Mouse (Mus musculus): ENCODE results near the gene Psma7. TPM values are rescaled to one million over a fixed set of nuclear protein-coding genes. Genes with fewer than 3 reads are reported as not detected.

Gene Psma7
- polyA plus RNA-seq, 1 experiment from 2014 or later = 541 TPM

DNA sequence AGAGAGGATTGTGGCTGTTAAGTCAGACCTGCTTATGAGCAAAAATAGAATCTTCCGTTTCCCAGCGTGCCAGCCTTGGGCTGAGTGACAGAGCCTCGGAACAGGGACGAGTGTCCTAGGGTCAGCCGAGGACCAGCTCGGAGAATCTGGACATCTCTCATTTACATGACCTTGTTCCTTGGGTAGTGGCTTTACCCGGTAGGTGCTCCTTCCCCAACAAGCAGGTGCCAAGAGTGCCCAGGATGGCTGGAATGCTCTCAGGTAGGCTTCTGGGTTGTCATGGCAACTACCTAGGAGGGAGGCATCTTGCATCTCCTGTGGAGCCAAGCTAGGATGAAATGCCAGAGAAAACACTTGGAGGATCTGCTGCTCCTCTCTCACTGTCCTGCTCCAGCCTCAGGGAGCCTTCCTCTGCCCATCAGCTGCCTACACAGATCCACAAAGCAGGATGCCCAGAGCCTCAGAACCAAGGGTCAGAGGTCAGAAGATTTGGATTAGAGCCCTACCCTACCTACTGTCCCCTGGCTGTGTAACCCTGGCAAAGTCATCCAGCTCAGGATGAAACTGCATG lies 22.1 kb downstream of the Psma7 start:
- Histone ChIP-seq H3K9me3 (no peaks in the 10 kb centered on the region), H3K36me3 (no peaks in the 10 kb centered on the region), H3K27me3 (peaks cover 12% of the 10 kb centered on the region), H3K4me1 (replicated peaks) (no peaks in the 10 kb centered on the region; the same call in 1 of the 2 replicates), H3K9ac (no peak overlapping the region), H3K4me2 (no peak overlapping the region), H3K4me3 (no peak overlapping the region), H3K27ac (replicated peaks) (no peak overlapping the region)
- WGBS = 77% methylated on average over 7 of the region's 7 CpGs
- ATAC-seq (ENCODE audit: low FRiP score, low read depth) = no peak

DNA sequence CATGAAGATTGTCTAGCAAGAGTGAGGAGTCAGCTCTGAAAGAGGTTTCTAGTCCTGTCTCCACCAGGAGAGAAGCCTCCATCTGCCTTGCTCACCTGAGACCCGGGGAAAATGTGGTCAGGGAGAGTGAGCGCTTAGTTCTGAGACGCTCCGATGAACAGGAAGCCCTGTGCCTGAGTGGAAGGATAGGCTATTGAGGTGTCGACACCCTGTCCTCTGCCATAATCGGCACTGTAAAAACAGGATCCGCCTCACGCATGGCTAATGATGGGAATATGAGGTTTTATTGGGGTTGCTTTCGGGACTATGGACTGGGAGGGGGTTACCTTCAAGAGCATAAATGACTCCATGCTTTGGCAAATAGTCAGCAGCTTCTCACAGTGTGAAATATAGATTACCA lies 23.7 kb downstream of the Psma7 start:
- ATAC-seq (ENCODE audit: low FRiP score, low read depth) = no peak

GRCm38 (mm10) chr2:180017632-180018031 lies 24.6 kb downstream of the Psma7 start:
- Histone ChIP-seq H3K4me2 (no peak overlapping the region), H3K4me3 (no peak overlapping the region), H3K36me3 (no peaks in the 10 kb centered on the region), H3K9me3 (no peaks in the 10 kb centered on the region), H3K9ac (no peak overlapping the region), H3K27me3 (peaks cover 10% of the 10 kb centered on the region), H3K27ac (replicated peaks) (no peak overlapping the region), H3K4me1 (replicated peaks) (no peaks in the 10 kb centered on the region)
- no peak for ATAC-seq (ENCODE audit: low FRiP score, low read depth)
- WGBS = 68% methylated on average over 4 of the region's 4 CpGs

More for the DNA sequence above, 23.7 kb downstream of the Psma7 start:
- no peak overlapping the region for H3K4me2 ChIP-seq
- peaks cover 12% of the 10 kb centered on the region for H3K27me3 ChIP-seq
- H3K36me3 ChIP-seq = no peaks in the 10 kb centered on the region
- H3K9me3 ChIP-seq = no peaks in the 10 kb centered on the region
- WGBS = 85% methylated on average over 9 of the region's 9 CpGs
- H3K27ac ChIP-seq (replicated peaks) = no peak overlapping the region
- no peaks in the 10 kb centered on the region; the same call in 1 of the 2 replicates for H3K4me1 ChIP-seq (replicated peaks)
- H3K9ac ChIP-seq = no peak overlapping the region
- no peak overlapping the region for H3K4me3 ChIP-seq

GRCm38 (mm10) chr2:180013686-180014085 lies 28.5 kb downstream of the Psma7 start:
- H3K9ac ChIP-seq = no peak overlapping the region
- H3K36me3 ChIP-seq = no peaks in the 10 kb centered on the region
- no peak overlapping the region for H3K4me2 ChIP-seq
- no peaks in the 10 kb centered on the region for H3K9me3 ChIP-seq
- no peak for ATAC-seq (ENCODE audit: low FRiP score, low read depth)
- no peak overlapping the region for H3K27ac ChIP-seq (replicated peaks)
- no peaks in the 10 kb centered on the region for H3K27me3 ChIP-seq
- 90% methylated on average over 7 of the region's 7 CpGs for WGBS
- no peak overlapping the region for H3K4me3 ChIP-seq
- no peaks in the 10 kb centered on the region for H3K4me1 ChIP-seq (replicated peaks)

- no peak for ATAC-seq (ENCODE audit: low FRiP score, low read depth)
- H3K4me2 ChIP-seq = no peak overlapping the region
- no peaks in the 10 kb centered on the region for H3K4me1 ChIP-seq (replicated peaks)
- WGBS = 84% methylated on average over 6 of the region's 6 CpGs
- H3K27ac ChIP-seq (replicated peaks) = no peak overlapping the region
- no peaks in the 10 kb centered on the region for H3K9me3 ChIP-seq
- no peaks in the 10 kb centered on the region for H3K36me3 ChIP-seq
- H3K27me3 ChIP-seq = no peaks in the 10 kb centered on the region
- no peak overlapping the region for H3K4me3 ChIP-seq
- no peak overlapping the region for H3K9ac ChIP-seq
Measured at GRCm38 (mm10) chr2:180011370-180011769, 30.9 kb downstream of the Psma7 start.

DNA sequence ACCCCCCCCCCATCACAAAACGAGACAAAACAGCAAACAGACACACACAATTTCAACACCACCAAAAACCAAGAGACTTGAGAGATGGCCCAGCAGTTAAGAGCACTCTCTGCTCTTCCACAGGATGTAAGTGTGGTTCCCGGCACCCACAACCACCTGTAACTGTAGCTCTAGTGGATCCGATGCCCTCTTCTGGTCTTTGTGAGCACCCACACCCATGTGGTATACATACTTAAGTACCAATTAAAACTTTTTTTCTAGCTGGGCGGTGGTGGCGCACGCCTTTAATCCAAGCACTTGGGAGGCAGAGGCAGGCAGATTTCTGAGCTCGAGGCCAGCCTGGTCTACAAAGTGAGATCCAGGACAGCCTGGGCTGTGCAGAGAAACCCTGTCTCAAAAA lies 31.5 kb downstream of the Psma7 start:
- no peak overlapping the region for H3K27ac ChIP-seq (replicated peaks)
- no peaks in the 10 kb centered on the region for H3K27me3 ChIP-seq
- ATAC-seq (ENCODE audit: low FRiP score, low read depth) = no peak
- H3K4me1 ChIP-seq (replicated peaks) = no peaks in the 10 kb centered on the region
- WGBS = 93% methylated on average over 7 of the region's 7 CpGs
- H3K36me3 ChIP-seq = no peaks in the 10 kb centered on the region
- H3K4me3 ChIP-seq = no peak overlapping the region
- H3K9ac ChIP-seq = no peak overlapping the region
- no peaks in the 10 kb centered on the region for H3K9me3 ChIP-seq
- H3K4me2 ChIP-seq = no peak overlapping the region

GRCm38 (mm10) chr2:180006352-180007017 lies 35.7 kb downstream of the Psma7 start:
- WGBS = 58% methylated on average over 9 of the region's 9 CpGs
- Histone ChIP-seq H3K4me2 (no peak overlapping the region), H3K27me3 (no peaks in the 10 kb centered on the region), H3K27ac (replicated peaks) (no peak overlapping the region), H3K4me1 (replicated peaks) (no peaks in the 10 kb centered on the region), H3K9me3 (no peaks in the 10 kb centered on the region), H3K9ac (no peak overlapping the region), H3K4me3 (no peak overlapping the region), H3K36me3 (no peaks in the 10 kb centered on the region)
- no peak for ATAC-seq (ENCODE audit: low FRiP score, low read depth)

GRCm38 (mm10) chr2:180005656-180006351 lies 36.4 kb downstream of the Psma7 start:
- Histone ChIP-seq H3K9me3 (no peaks in the 10 kb centered on the region), H3K36me3 (no peaks in the 10 kb centered on the region), H3K4me1 (replicated peaks) (no peaks in the 10 kb centered on the region), H3K27me3 (no peaks in the 10 kb centered on the region), H3K9ac (no peak overlapping the region), H3K4me2 (no peak overlapping the region), H3K4me3 (no peak overlapping the region), H3K27ac (replicated peaks) (no peak overlapping the region)
- ATAC-seq (ENCODE audit: low FRiP score, low read depth) = no peak
- WGBS = 70% methylated on average over 5 of the region's 5 CpGs

GRCm38 (mm10) chr2:180001635-180002034 lies 40.6 kb downstream of the Psma7 start:
- H3K4me3 ChIP-seq = no peak overlapping the region
- no peak for ATAC-seq (ENCODE audit: low FRiP score, low read depth)
- no peak overlapping the region for H3K9ac ChIP-seq
- no peaks in the 10 kb centered on the region for H3K36me3 ChIP-seq
- H3K9me3 ChIP-seq = no peaks in the 10 kb centered on the region
- no peaks in the 10 kb centered on the region for H3K27me3 ChIP-seq
- no peak overlapping the region for H3K4me2 ChIP-seq
- WGBS = 89% methylated on average over 9 of the region's 9 CpGs
- H3K4me1 ChIP-seq (replicated peaks) = no peaks in the 10 kb centered on the region
- no peak overlapping the region for H3K27ac ChIP-seq (replicated peaks)

GRCm38 (mm10) chr2:179998431-179998830 lies 43.8 kb downstream of the Psma7 start:
- H3K9ac ChIP-seq = no peak overlapping the region
- H3K4me1 ChIP-seq (replicated peaks) = no peaks in the 10 kb centered on the region
- no peak overlapping the region for H3K4me3 ChIP-seq
- no peaks in the 10 kb centered on the region for H3K9me3 ChIP-seq
- H3K4me2 ChIP-seq = no peak overlapping the region
- no peak overlapping the region for H3K27ac ChIP-seq (replicated peaks)
- no peaks in the 10 kb centered on the region for H3K36me3 ChIP-seq
- 80% methylated on average over 4 of the region's 4 CpGs for WGBS
- ATAC-seq (ENCODE audit: low FRiP score, low read depth) = no peak
- H3K27me3 ChIP-seq = no peaks in the 10 kb centered on the region

- no peaks in the 10 kb centered on the region for H3K9me3 ChIP-seq
- 90% methylated on average over 5 of the region's 5 CpGs for WGBS
- ATAC-seq (ENCODE audit: low FRiP score, low read depth) = no peak
Measured at GRCm38 (mm10) chr2:179993071-179993470, 49.2 kb downstream of the Psma7 start.

DNA sequence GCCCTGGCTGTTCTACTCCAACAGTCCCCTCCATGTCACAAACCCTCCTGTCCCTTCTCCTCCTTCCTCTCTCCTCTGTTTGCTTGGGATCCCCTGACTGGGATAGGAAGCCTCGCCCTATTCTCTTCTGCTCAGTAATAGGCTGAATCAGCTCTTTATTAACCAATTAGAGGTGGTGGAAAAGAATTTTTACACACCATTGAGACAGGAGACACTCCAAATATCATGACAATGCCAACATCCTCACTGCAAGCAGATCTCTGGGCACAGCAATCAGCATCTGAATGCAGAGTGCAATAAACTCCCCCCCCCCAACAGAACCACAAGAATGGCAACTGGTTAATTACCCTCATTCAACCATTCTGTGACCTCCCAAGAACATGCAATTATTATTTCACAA lies 53.1 kb downstream of the Psma7 start:
- H3K4me1 ChIP-seq (replicated peaks) = no peaks in the 10 kb centered on the region
- H3K9me3 ChIP-seq = no peaks in the 10 kb centered on the region
- no peak overlapping the region for H3K4me3 ChIP-seq
- ATAC-seq (ENCODE audit: low FRiP score, low read depth) = no peak
- H3K27me3 ChIP-seq = no peaks in the 10 kb centered on the region
- WGBS = 48% methylated on average over 1 of the region's 1 CpGs
- H3K27ac ChIP-seq (replicated peaks) = no peak overlapping the region
- no peaks in the 10 kb centered on the region for H3K36me3 ChIP-seq
- H3K4me2 ChIP-seq = no peak overlapping the region
- no peak overlapping the region for H3K9ac ChIP-seq

More at GRCm38 (mm10) chr2:179993071-179993470, 49.2 kb downstream of the Psma7 start:
- Histone ChIP-seq H3K4me2 (no peak overlapping the region), H3K27ac (replicated peaks) (no peak overlapping the region), H3K4me3 (no peak overlapping the region), H3K36me3 (no peaks in the 10 kb centered on the region), H3K27me3 (no peaks in the 10 kb centered on the region), H3K4me1 (replicated peaks) (no peaks in the 10 kb centered on the region), H3K9ac (no peak overlapping the region)
